Comparison of ENCODE assay signal across 8 mouse cellular contexts in the genomic region with DNA sequence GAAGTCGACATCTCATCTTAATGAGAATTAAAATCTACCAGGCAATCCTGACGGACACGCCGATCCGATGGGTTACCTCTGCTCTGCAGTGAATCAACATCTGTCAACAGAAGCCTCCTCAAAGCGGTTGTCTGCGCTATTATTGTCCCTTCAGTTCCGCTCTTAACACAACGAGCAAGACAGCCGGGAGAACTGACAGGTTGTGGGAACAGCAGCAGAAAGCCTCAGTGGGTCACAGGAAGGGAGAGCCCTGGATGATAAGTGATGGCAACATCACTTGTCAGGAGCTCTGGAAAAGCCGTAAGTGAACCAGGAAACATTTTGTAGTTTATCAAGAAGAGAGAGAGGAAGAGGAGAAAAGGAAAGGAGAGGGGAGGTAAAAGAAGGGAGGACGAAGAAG. TPM values are rescaled to one million over a fixed set of nuclear protein-coding genes. Genes with fewer than 3 reads are reported as not detected.
DNase-seq lines count a peak whose midpoint lies in the region; ATAC-seq and TF ChIP-seq lines count a peak whose summit lies in the region.

No protein-coding gene starts in this region.

- H3K4me3 ChIP-seq in kidney, adult 2 months (ENCODE audit: insufficient read depth, low read depth, low read length): peak overlapping the region; percentile 31; the same call in 1 of the 2 replicates
- H3K4me3 ChIP-seq in heart, embryonic 16.5 days (ENCODE audit: low read length): peak overlapping the region; percentile 66
- peak overlapping the region; percentile 63 for H3K4me3 ChIP-seq in liver, postnatal 0 days (ENCODE audit: low read depth, low read length)

- TF ChIP-seq CTCF in kidney, adult 2 months (conservative IDR thresholded peaks at IDR 0.05; ENCODE audit: insufficient read depth, insufficient read length, low read depth, low read length): no peak
- no peak for TF ChIP-seq CTCF in liver, postnatal 0 days (IDR thresholded peaks at IDR 0.05; ENCODE audit: low read depth)

- H3K27ac ChIP-seq in kidney, adult 2 months (ENCODE audit: insufficient read depth, low read depth, low read length): no peak overlapping the region
- peak overlapping the region; percentile 72 for H3K27ac ChIP-seq in heart, embryonic 16.5 days (ENCODE audit: low read length)
- peak overlapping the region; percentile 73 for H3K27ac ChIP-seq in liver, postnatal 0 days (ENCODE audit: low read depth)

- no peaks in the 10 kb centered on the region for H3K9me3 ChIP-seq in heart, embryonic 16.5 days (replicated peaks; ENCODE audit: control insufficient read depth, low read length)
- H3K9me3 ChIP-seq in liver, postnatal 0 days (ENCODE audit: low read length): no peaks in the 10 kb centered on the region

- no peaks in the 10 kb centered on the region for H3K36me3 ChIP-seq in kidney, adult 2 months (ENCODE audit: control insufficient read depth, insufficient read depth, low read length)
- no peaks in the 10 kb centered on the region for H3K36me3 ChIP-seq in heart, embryonic 16.5 days (ENCODE audit: control insufficient read depth, insufficient read depth)
- H3K36me3 ChIP-seq in liver, postnatal 0 days (replicated peaks; ENCODE audit: insufficient read depth, low read length): no peaks in the 10 kb centered on the region

- peak overlapping the region; percentile 74 for H3K9ac ChIP-seq in heart, embryonic 16.5 days (ENCODE audit: low read length)
- peak overlapping the region; percentile 65 for H3K9ac ChIP-seq in liver, postnatal 0 days (replicated peaks)

- ATAC-seq in heart, embryonic 16.5 days (replicated peaks; ENCODE audit: extremely low read depth, insufficient read depth, low FRiP score): no peak
- no peak for ATAC-seq in liver, postnatal 0 days

- peak overlapping the region; percentile 80 for H3K4me2 ChIP-seq in heart, embryonic 16.5 days (ENCODE audit: low read depth, low read length)
- H3K4me2 ChIP-seq in liver, postnatal 0 days (ENCODE audit: low read depth, low read length): peak overlapping the region; percentile 82

- WGBS in kidney, adult 2 months: 23% methylated on average over 12 of the region's 12 CpGs
- under 1% methylated on average over 12 of the region's 12 CpGs for WGBS in heart, embryonic 16.5 days
- 2% methylated on average over 12 of the region's 12 CpGs for WGBS in liver, postnatal 0 days (ENCODE audit: insufficient replicate concordance)

- H3K27me3 ChIP-seq in kidney, adult 2 months (replicated peaks; ENCODE audit: control insufficient read depth, insufficient read depth, low read length): no peaks in the 10 kb centered on the region
- H3K27me3 ChIP-seq in heart, embryonic 16.5 days (ENCODE audit: control insufficient read depth, insufficient read depth, low read length): no peaks in the 10 kb centered on the region
- H3K27me3 ChIP-seq in liver, postnatal 0 days (ENCODE audit: insufficient read depth, low read length): no peaks in the 10 kb centered on the region

- no peak for TF ChIP-seq EP300 in liver, postnatal 0 days (IDR thresholded peaks at IDR 0.05; ENCODE audit: low read depth)

- no peaks in the 10 kb centered on the region for H3K4me1 ChIP-seq in kidney, adult 2 months (ENCODE audit: control insufficient read depth, insufficient read depth, low read length)
- peaks cover 15% of the 10 kb centered on the region for H3K4me1 ChIP-seq in heart, embryonic 16.5 days (ENCODE audit: control insufficient read depth, insufficient read depth, low read length)
- H3K4me1 ChIP-seq in liver, postnatal 0 days (ENCODE audit: insufficient read depth): peaks cover 9% of the 10 kb centered on the region; the same call in 1 of the 2 replicates

- no peak for TF ChIP-seq POLR2A in kidney, adult 2 months (IDR thresholded peaks at IDR 0.05; ENCODE audit: low read depth, low read length)

- DNase-seq in kidney, adult 2 months: no peak
- DNase-seq in kidney, adult 18-20 months: no peak
- peak; percentile 78 for DNase-seq in R1 (ENCODE audit: low read depth, low spot score)
- peak; percentile 33 for DNase-seq in liver, postnatal 0 days
- no peak for DNase-seq in right cerebral cortex, postnatal 10 days (ENCODE audit: low spot score in 2 of 2)
- DNase-seq in right cerebral cortex, adult 18-20 months: no peak
- DNase-seq in adrenal gland, postnatal 25 days: no peak

RNA-seq across cellular contexts. Expression of a gene that starts 12.0 kb away (rescaled TPM):
- 3.3 and 3.9 TPM in 2 replicates for polyA plus RNA-seq in kidney, adult 2 months (2012; rRNA removed)
- 9.2 and 9.4 TPM in 2 replicates for polyA plus RNA-seq in heart, embryonic 16.5 days (2015; fragmentation: Nextera tagmentation; extraction: Ambion mirVana)
- 4.3 and 4.8 TPM in 2 replicates for polyA plus RNA-seq in liver, postnatal 0 days (2015; fragmentation: Nextera tagmentation; extraction: Ambion mirVana)
- total RNA-seq in adrenal gland, postnatal 25 days (2021): 6.4 and 6.9 TPM in 2 replicates

RNA-seq across cellular contexts. Expression of a gene that starts 30.0 kb away (rescaled TPM):
- polyA plus RNA-seq in kidney, adult 2 months (2012; rRNA removed): not detected in 2 replicates
- 0.83 and 1.0 TPM in 2 replicates for polyA plus RNA-seq in heart, embryonic 16.5 days (2015; fragmentation: Nextera tagmentation; extraction: Ambion mirVana)
- polyA plus RNA-seq in liver, postnatal 0 days (2015; fragmentation: Nextera tagmentation; extraction: Ambion mirVana): 0.92 and 0.96 TPM in 2 replicates
- not detected in 2 replicates for total RNA-seq in adrenal gland, postnatal 25 days (2021)

RNA-seq across cellular contexts. Expression of a gene that starts 53.0 kb away (rescaled TPM):
- polyA plus RNA-seq in kidney, adult 2 months (2012; rRNA removed): not detected in 2 replicates
- 0.29 and 0.34 TPM in 2 replicates for polyA plus RNA-seq in heart, embryonic 16.5 days (2015; fragmentation: Nextera tagmentation; extraction: Ambion mirVana)
- polyA plus RNA-seq in liver, postnatal 0 days (2015; fragmentation: Nextera tagmentation; extraction: Ambion mirVana): not detected in 2 replicates
- not detected in 2 replicates for total RNA-seq in adrenal gland, postnatal 25 days (2021)

Comparison
In these comparisons a context has a peak if more than half of its experiments do, and no peak if none do; other contexts are left out.
1. DNase-seq: peak in R1 (single experiment) and liver, postnatal 0 days (single experiment); none in kidney, adult 2 months (single experiment), kidney, adult 18-20 months (single experiment), right cerebral cortex, postnatal 10 days (0 of 2), right cerebral cortex, adult 18-20 months (single experiment) and adrenal gland, postnatal 25 days (single experiment).
2. Peak in every context shown above with its lines, with median percentiles within 50 percentile points of each other: H3K4me3 ChIP-seq.